Mouse (Mus musculus) granulocyte monocyte progenitor cell, adult 5-6 weeks (primary cell): ENCODE measurements around the gene Mlf2. TPM values are rescaled to one million over a fixed set of nuclear protein-coding genes. Genes with fewer than 3 reads are reported as not detected.
"Not testable (repeated sequence)": the region's sequence is repeated elsewhere in the genome, so short reads cannot be mapped to it uniquely, and the experiment has no call there.

Experiments used
- ATAC-seq: replicated peaks from 2 replicates; pipeline ENCODE4 v1.8.0; 2016; ENCODE audit warnings: mild to moderate bottlenecking, moderate TSS enrichment, inconsistent platforms; ENCODE audit not compliant: poor library complexity, severe bottlenecking
- total RNA-seq, 2 experiments: library from RNA; stranded (forward) in 1 of 2; stranded (reverse) in 1 of 2; fragments of 200-712, 200-1000 nt in 1 of 2; fragments of >200 nt in 1 of 2; fragmentation: Nextera tagmentation in 1 of 2; gene quantifications; 2 replicates each; pipeline ENCODE4 v1.2.3; 2014 to 2017

The Mlf2 gene
- total RNA-seq (2014; fragmentation: Nextera tagmentation) (82.4 and 102 TPM in 2 replicates), total RNA-seq (2017) (49.5 and 79.7 TPM in 2 replicates)

DNA sequence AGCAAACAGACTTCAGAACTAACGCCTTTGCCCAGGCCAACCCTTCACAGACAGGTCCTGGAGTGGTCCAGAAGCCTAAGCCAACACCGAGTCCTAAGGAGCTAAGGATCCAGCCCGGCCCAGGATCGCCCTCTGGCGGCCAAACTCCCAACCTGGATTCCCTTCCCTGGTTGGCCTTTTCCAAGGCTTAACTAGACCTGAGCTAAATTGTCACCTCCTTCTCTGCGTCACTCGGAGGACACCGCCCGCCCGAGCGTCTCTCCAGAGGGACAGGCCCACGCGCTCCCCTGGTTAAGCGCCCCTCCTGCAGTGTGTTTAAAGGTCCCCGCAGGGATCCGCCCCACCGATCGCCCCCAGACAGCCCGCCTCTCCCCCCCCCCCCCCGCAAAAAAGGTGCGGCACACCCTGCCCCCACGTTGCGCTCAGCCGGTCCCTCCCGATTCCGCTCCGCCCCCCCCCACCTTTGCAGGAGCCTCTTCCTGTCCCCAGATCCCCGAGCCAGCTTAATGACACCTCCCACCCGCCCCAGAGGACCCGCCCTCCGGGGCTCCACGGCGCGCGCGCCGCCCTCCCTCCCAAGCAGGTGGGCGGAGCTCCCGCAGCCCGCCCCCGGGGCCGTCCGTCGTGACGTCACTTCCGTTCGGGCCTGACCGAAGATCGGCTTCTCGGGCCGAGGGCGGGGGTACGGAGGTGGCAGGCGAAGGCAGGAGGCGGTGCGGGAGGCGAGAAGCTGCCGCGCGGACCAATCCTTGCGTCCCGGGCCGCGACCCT, at the start of gene Mlf2:
TSS of gene Mlf2 (plus strand) at position 633 of the 771 bp plus-strand sequence.
- ATAC-seq, result peak; percentile 80

DNA sequence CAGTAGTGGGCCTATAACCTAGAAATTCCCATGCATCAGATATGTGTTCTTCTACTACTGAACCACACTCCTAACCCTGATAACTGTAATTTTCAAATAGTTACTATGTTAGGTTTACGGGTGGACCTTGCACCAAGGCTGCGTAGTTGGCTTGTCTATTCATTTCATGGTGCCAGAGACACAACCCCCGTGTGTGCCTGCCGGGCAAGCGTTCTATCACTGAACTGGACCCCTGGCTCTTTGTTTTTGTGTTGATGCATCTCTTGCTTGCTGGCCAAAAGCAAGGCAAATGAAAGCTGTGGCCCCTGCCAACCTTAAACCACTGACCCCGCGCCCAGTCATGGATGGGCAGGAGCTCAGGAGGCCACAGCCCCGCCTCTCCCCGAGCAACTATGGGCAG, 49.4 kb upstream of the Mlf2 start:
- ATAC-seq, result no peak

DNA sequence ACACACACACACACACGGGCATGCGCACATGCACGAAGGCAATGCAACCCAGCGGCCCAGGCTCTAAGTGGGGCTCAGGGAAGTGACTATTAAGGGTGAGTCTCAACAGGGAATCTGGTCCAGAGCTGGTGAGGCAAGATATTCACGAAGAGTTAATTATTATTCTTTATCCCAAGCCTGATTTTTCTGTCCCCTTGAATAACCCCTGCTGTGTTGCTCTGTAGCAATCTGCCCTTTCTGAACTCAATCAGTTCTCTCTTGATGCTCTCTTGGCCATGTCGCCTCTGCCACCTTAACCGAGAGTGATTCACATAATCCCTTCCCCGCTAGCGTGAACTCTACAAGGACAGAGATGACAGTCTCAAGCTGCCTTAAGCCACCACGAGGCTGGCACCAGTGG, 47.8 kb upstream of the Mlf2 start:
- no peak for ATAC-seq

DNA sequence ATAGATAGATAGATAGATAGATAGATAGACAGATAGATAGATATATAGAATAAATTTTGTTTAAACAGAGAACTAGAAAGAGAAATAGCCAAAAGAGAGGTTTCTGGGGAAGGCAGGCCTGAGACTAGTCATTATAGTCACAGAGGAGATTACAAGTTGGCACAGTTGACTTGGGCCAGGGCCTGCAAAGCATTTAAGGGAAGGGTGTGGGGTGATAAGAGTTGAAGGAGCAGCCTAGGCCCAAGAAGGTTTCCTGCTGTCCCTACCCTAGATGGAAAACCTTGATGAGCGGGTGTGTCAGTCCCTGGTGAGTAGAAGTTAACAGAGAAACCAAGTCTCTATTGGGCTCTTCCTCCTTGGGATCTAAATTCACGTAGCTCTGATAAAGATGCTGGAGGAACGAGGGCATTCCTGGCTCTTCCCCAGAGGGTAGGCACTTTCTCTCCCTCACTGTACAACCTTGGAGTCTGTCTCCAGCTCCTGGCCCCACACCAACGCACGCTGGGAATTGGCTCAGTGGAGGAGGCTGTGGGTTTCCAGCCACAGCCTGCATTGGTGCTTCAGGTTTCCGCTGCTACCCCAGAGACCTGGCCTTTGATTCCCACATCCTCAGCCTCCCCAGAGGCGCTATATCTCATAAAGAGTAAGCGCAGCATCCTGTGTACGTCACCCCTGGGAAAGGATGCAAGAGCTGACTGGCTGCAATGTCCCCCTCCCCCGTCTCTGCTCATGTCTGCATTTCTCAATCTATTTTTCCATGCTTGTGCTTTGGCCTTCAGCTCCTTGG, 46.3 kb upstream of the Mlf2 start:
- ATAC-seq, result no peak

DNA sequence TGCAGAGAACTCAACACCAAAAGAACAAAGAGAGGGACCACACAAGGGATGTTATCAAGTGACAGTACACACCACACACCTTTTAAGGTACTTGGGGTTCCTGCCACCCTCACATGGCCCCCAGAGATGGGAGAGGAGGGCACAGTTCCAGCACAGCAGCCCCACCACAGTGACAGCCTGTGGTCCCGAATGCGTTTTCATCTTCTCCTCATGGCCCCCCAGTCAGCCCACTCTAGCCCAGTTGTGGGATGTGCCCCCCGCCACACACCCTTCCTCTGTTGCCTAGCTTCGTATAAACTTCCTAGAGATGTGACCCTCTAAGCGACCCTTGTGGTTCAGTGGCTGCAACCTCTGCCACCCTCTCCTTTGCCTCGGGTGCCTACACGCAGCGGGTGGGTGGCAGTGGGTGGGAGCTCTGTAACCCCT, 45.2 kb upstream of the Mlf2 start:
- no peak for ATAC-seq

DNA sequence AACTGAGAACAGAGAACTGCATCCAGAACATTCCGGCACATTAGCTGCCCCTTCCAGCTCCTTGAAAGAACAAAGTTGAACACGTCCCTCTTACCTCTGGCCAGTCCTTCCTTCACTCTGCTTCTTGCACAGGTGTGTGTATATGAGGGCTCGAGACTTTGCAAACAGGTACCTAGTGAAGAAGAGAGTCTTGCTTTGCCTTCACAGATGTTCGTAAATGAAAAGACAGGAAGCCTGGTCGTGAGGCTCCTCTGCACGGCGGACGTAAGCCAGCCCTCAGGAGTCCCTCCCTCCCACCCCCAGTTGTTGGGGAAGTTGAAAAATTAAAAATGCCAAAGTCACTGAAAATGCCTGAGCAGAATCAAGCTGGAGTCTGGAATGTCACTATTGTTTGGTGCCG, 43.2 kb upstream of the Mlf2 start, which contains the start of gene Cd4:
TSS of gene Cd4 (minus strand) at position 236 of the 400 bp plus-strand sequence.
- ATAC-seq, result no peak

DNA sequence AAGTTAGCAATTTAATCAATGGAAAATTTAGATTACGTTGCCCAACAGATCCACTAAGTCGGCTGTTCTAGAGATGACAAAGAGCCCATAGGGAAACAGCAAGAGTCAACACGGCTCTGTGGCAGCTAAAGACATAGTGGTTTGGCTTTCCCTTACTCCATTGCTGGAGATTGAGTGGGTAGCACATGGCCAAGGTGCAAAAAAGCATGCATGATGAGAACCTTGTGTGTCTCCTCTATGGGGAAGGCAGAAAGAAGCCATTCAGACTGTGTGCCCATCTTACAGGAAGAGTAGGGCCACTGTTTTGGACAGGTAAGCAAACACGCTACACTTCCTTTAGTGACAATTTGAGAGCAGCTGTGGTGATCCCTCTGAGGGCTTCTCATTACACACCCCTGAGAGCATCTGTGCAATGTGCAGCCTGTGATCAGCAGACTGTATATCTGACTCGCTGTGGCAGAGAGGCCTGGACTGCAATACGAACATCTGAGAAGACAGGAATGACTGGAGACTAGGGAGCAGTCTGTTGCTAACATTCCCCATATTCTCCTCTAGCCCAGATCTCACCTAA, 42.5 kb upstream of the Mlf2 start:
- ATAC-seq, result no peak

DNA sequence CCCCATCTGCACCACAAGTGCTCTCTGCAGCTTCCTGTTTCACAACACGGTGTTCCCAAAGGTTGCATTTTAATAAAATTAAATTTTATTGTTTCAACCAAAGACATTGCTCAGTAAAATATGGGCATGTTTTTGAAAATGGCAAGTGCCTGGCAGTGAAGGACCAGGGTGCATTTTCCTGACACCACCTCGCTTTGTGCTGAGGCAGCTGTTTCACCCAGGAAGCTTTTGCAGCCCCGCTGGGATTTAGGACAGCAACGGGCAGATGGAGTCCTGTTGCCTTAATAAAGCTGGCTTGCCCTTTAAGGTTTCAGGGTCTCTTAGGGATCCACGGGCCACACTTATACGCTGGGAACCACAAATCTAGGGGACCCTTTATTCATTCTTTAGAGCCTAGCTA, 40.2 kb upstream of the Mlf2 start:
- peak; percentile 52 for ATAC-seq

DNA sequence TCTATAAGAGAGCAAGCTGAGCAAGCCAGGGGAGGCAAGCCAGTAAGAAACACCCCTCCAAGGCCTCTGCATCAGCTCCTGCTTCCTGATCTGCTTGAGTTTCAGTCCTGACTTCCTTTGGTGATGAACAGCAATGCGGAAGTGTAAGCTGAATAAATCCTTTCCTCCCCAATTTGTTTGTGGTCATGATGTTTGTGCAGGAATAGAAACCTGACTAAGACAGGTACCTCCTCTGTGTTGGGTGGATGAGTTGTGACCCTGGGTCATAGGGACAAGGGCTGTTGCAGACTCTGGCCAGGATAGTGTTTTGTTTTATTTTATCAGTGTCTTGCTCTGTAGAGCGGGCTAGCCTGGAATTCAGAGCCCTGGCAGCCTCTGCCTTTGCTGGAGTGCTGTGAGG, 37.1 kb upstream of the Mlf2 start:
- not testable (repeated sequence) for ATAC-seq

DNA sequence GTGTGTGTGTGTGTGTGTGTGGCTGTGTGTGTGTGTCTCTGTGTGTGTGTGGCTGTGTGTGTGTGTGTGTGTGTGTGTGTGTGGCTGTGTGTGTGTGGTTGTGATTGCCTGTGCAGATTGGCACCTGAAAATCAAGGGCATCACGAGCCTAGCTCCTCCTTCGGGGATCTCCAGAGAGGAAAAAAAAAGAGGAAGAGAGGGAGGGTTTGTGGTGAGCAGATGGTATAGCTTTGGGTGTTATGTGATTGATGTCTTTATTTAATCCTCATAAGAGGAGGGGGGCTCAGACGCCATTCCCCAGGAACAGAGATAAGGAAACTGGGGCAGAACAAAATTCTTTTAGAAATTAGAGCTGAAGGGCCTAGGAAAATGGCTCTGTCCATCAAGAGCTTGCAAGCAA, 32.8 kb upstream of the Mlf2 start:
- peak; percentile 54 for ATAC-seq

DNA sequence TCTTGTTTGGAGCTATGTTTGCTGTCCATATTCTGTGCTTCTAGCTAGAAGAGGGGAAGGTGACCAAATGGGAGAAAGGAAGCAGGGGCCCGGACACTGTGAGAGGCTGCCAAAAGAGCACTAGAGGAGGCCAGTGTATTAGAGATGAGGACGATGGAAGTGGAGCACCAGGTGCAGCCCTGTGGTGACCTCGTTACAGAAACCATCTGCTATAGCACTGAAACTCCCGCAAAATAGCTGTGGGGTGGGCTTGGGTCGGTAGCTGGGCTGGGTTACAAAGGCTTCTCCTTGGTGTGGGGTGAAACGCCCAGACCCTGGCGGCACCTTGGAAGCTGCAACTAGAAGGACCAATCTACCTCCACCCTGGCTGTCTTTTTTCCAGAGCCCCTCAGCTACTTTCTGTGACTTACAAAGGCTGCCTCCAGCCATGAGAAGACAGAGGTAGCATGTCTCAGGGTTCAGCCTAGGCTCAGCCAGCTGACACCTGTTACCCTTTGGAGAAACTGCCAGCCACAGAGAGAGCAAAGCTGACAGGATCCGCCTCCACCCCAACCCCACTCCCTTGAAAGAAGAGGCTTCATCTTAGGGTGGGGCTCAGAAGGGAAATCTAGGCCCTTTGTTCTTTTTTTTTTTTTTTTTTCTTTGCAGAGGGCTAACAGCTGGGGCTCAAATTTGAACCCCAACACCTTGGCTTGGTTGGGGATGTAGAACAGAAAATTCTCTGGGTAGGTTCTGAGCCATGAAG, 31.0 kb upstream of the Mlf2 start:
- ATAC-seq, result no peak

DNA sequence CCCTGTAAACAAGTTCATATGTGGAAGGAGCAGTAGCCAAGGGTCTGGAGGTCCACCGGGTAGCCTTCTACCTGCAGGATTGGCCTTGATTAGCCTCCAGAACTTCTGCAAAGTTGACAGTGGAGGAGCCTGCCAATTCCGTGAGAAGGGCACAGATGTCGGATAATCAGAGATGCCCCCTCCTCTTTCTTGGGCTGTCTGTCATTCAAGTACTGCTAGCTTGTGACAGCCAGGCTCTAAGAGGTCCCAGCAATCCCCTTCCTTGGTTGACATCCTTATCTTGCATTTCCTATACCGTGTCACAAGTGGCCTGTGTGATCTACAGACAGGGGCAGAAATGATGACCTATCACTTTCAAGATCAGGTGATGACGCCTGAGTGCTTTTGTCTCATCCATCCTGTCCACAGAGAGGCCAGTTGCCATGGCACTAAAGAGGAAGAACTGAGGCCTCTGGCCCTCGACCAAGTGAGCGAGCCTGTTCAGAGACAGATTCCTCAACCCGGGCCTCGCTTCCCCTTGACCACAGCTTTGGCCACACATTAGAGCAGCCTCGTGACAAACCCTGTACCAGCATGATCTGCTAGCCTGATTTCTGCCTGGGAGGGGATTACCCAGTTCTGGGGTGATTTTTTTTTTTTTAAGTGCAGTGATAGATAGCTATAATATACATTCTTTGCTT, 30.2 kb upstream of the Mlf2 start:
- ATAC-seq, result peak; percentile 78

DNA sequence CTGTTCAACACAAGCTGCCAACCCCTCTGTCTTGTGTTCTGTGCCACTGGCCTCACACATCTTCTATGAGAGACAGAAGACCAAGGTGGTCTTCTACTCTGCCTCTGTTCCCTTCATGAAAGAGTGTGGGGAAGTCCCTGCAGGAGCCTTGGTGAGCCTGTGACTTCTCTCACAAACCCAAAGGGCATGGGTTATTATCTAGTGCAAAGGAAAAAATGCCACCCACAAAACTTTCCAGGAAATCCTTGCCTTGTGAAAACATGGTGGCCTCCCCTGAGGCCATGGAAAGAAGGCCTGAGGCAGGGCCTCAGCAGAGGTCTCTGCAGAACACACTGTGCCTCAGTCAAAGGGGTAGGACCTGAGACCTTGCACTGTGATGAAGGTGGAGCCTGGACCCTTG, 29.3 kb upstream of the Mlf2 start:
- no peak for ATAC-seq

DNA sequence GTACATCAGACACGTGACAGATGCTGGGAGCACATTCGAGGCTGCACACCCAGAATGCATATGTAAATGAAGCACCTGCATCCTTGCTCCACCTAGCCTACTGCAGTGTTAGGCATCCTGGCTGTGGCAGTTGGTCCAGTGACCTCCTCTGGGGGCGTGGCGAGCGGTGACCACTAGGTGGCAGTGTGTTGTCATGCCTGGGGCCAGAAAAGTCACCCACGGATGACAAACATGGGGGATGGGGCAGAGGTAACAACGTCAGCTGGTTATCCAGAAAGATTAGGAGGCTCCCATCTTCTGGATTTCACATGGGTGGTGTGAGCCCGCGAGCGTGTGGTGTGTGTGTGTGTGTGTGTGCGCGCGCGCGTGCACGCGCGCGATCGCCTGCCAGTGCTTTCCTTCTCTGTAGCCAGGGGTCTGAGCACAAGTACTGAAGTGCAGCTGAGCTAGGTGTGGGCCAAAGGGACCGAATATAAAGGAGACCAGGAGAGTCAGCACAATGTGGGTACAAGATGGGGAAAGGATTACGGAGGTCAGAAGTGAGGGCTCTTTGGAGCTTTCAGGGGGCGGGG, 27.5 kb upstream of the Mlf2 start:
- ATAC-seq, result peak; percentile 78

DNA sequence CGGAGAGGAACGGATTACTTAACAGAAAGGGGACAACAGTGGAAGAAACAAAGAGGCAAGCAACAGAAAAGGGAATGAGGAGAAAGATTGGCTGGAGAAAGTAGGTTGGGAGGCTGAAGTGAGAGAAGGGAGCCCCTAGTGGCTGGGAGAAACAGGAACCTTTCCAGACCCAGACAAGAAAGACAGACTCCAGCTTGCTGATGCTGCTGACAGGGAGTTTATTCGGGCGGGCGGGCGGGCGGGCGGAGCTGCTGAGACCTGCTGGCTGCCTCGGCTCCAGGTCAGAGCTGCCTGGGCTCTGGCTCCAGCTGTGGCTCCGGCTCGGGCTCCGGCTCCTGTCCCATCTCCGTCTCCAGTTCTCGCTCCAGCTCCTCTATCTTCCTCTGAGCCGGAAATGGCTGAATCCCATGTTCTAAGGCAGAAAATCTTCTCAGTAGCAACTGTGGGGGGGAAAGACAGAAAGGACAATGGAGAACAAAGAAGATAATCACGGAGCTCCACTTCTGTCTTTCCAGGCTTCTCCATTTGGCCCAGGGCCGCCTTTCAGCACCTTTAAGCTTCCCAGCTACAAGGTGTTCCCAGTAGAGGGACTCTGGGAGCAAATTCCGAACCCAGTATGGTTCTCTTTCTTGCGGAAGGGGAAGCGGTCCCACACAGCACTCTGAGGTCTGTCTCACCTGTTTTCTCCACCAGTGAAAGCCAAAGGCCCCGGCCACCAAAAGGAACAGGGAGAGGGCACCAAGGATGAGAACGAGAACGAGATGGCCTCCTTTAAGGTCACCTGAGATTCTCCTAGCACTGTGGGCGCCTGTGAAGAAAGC, 26.8 kb upstream of the Mlf2 start:
- ATAC-seq, result peak; percentile 61

DNA sequence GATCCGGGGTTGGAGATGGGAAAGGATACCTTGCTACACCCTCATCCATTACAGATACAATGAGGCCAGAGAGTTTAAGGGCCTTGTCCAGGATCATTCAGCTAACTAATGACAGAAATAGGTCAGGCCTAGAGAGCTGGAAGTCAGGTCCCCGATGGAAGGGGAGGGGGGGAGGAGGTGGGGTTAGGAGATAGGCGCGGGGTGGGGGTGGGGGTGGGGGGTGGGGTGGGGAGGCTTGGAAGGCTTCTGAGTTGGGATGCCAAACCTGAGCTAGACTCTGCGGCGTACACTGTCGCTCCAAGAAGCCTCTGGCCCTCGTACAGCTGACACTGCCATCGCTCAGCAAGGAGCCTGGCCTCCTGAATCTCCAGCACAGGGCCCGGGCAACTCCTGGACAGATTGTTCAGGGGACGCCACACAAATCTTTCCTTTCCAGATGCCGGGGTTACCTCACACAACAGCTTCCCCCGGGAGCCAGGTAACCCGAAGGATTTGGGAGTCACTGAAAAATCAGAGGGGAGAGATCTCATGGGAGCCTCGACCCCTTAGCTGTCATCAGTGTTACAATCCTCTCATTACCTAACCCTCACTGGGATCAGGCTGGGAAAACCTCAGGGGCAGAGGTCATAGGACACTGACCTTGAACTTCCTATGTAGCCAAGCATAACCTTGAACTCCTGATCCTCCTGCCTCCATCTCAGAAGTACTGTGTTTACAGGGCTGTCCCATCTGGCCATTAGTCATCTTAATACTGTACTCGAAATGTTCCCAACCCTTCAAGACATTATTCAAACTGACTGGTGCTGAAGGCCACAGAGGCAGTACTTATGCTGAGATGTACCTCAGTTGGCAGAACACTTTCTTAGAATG, 26.0 kb upstream of the Mlf2 start:
- no peak for ATAC-seq

DNA sequence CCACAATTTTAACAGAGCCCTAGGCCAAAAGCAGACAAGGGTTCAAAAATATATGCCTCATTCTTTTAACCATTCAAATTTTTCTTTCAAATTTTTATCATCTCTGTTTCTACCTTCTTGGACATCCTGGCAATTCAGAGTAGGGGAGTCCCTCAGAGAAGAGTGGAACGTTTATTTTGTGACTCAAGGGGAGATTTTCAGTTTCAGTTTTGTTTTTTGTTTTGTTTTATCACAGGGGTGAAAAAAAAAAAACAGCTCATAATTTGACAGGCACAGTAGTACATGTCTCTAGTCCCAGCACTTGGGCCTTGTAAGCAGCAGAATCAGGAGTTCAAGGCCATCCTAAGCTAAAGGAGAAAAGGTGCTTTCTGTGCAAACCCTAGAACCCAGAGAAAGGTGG, 23.4 kb upstream of the Mlf2 start:
- ATAC-seq, result no peak

DNA sequence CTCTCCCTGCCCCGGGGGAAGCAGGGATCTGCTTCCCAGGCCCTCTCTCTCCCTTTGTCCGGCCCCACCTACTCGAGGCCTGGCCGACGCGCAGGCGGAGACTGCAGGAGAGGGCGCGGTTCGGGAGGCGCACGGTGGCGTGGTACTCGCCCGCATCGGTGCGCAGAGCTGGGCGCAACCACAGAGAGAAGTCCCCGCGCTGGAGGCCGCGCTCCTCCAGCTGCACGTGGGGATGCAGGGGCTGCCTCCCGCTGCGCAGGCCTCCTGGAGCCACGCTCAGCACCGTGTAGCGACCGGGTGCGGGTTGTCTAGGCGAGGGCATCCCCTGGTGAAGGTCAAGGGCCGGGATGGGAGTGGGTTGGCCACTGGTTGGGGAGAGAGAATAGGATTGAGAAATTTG, 21.2 kb upstream of the Mlf2 start:
- ATAC-seq, result peak; percentile 23; the same call in 1 of the 2 replicates
